Mouse (Mus musculus) fibroblast of lung, adult 2 months (primary cell): Measurements from ENCODE around the gene Pdzd2.

Experiments used
- DNase-seq: peaks from one replicate; pipeline ENCODE4 v3.0.0-alpha.2; 2011; ENCODE audit warnings: low read depth

Pdzd2 gene

GRCm38 (mm10) chr15:12577715-12578114 is 162.0 kb downstream of the Pdzd2 start:
- DNase-seq, result no peak

- DNase-seq, result peak; percentile 40
Observed at GRCm38 (mm10) chr15:12577054-12577696, 162.5 kb downstream of the Pdzd2 start.

GRCm38 (mm10) chr15:12573621-12574020 is 166.1 kb downstream of the Pdzd2 start:
- DNase-seq, result no peak

GRCm38 (mm10) chr15:12571168-12571567 is 168.6 kb downstream of the Pdzd2 start:
- no peak for DNase-seq

GRCm38 (mm10) chr15:12566637-12567440 is 172.9 kb downstream of the Pdzd2 start:
- no peak for DNase-seq

GRCm38 (mm10) chr15:12565281-12565680 is 174.4 kb downstream of the Pdzd2 start:
- no peak for DNase-seq

- no peak for DNase-seq
Observed at GRCm38 (mm10) chr15:12560505-12560904, 179.2 kb downstream of the Pdzd2 start.

GRCm38 (mm10) chr15:12557663-12558436 is 181.9 kb downstream of the Pdzd2 start:
- DNase-seq, result no peak

- no peak for DNase-seq
Observed at GRCm38 (mm10) chr15:12553211-12553610, 186.5 kb downstream of the Pdzd2 start.

GRCm38 (mm10) chr15:12550919-12551318 is 188.8 kb downstream of the Pdzd2 start:
- no peak for DNase-seq

GRCm38 (mm10) chr15:12550376-12550775 is 189.3 kb downstream of the Pdzd2 start:
- DNase-seq, result no peak

GRCm38 (mm10) chr15:12549919-12550305 is 189.8 kb downstream of the Pdzd2 start:
- no peak for DNase-seq

- DNase-seq, result no peak
Observed at GRCm38 (mm10) chr15:12549271-12549918, 190.3 kb downstream of the Pdzd2 start.

GRCm38 (mm10) chr15:12548696-12549095 is 191.0 kb downstream of the Pdzd2 start:
- DNase-seq, result no peak

GRCm38 (mm10) chr15:12547640-12548405 is 191.9 kb downstream of the Pdzd2 start:
- DNase-seq, result no peak

- DNase-seq, result no peak
Observed at GRCm38 (mm10) chr15:12546781-12547180, 192.9 kb downstream of the Pdzd2 start.

- no peak for DNase-seq
Observed at GRCm38 (mm10) chr15:12545671-12546070, 194.1 kb downstream of the Pdzd2 start.

- no peak for DNase-seq
Observed at GRCm38 (mm10) chr15:12545220-12545619, 194.5 kb downstream of the Pdzd2 start.

GRCm38 (mm10) chr15:12543686-12544325 is 195.9 kb downstream of the Pdzd2 start:
- no peak for DNase-seq

- DNase-seq, result no peak
Observed at GRCm38 (mm10) chr15:12542316-12542715, 197.4 kb downstream of the Pdzd2 start.
